Mouse (Mus musculus) limb, embryonic 12.5 days (tissue): ENCODE measurements around the gene Dgkz. TPM values are rescaled to one million over a fixed set of nuclear protein-coding genes. Genes with fewer than 3 reads are reported as not detected.
A peak's percentile ranks its signal among the peaks of the same experiment; 100 is the strongest.

Experiments
- ATAC-seq: fragments of 200-750 bp; cut with Nextera tagmentation; 2 replicates; pipeline ENCODE4 v1.8.0; 2017; ENCODE audit warnings: low read depth, moderate TSS enrichment; ENCODE audit not compliant: insufficient number of reproducible peaks, insufficient read depth, low FRiP score, low TSS enrichment
- H3K27ac ChIP-seq: fragments of 300-500 bp; sonication (generic); 2 replicates; pipeline ENCODE4 v1.5.1; 2016; ENCODE audit warnings: mild to moderate bottlenecking, moderate library complexity
- H3K27me3 ChIP-seq: fragments of 300-500 bp; sonication (generic); 2 replicates; pipeline ENCODE4 v1.6.1; 2016; ENCODE audit warnings: mild to moderate bottlenecking, moderate library complexity
- H3K36me3 ChIP-seq: fragments of 300-500 bp; sonication (generic); 2 replicates; pipeline ENCODE4 v1.6.1; 2016; ENCODE audit warnings: mild to moderate bottlenecking, moderate library complexity
- H3K4me1 ChIP-seq: fragments of 300-500 bp; sonication (generic); replicated peaks from 2 replicates; pipeline ENCODE4 v1.6.1; 2016
- H3K4me2 ChIP-seq: fragments of 300-500 bp; sonication (generic); 2 replicates; pipeline ENCODE4 v1.6.1; 2016; ENCODE audit warnings: mild to moderate bottlenecking, moderate library complexity
- H3K4me3 ChIP-seq: fragments of 300-500 bp; sonication (generic); replicated peaks from 2 replicates; pipeline ENCODE4 v1.5.1; 2016; ENCODE audit warnings: mild to moderate bottlenecking
- H3K9ac ChIP-seq: fragments of 300-500 bp; sonication (generic); replicated peaks from 2 replicates; pipeline ENCODE4 v1.6.1; 2016; ENCODE audit warnings: mild to moderate bottlenecking, moderate library complexity
- H3K9me3 ChIP-seq: fragments of 300-500 bp; sonication (generic); 2 replicates; pipeline ENCODE4 v1.6.1; 2016; ENCODE audit warnings: mild to moderate bottlenecking, moderate library complexity
- WGBS: fragments of 180-500 bp; shearing (Covaris S2); methylation state at CpG from one replicate; pipeline ENCODE4 v1.1.7; 2016; 5-methylcytosine and 5-hydroxymethylcytosine counted together
- polyA plus RNA-seq: library from polyadenylated mRNA; unstranded; fragments of >200 nt; fragmentation: Nextera tagmentation; extraction: Ambion mirVana; gene quantifications from 2 replicates; pipeline ENCODE4 v1.2.1, GENCODE M21; 2016

The Dgkz gene
- polyA plus RNA-seq, result 33.7 and 39.9 TPM in 2 replicates

DNA sequence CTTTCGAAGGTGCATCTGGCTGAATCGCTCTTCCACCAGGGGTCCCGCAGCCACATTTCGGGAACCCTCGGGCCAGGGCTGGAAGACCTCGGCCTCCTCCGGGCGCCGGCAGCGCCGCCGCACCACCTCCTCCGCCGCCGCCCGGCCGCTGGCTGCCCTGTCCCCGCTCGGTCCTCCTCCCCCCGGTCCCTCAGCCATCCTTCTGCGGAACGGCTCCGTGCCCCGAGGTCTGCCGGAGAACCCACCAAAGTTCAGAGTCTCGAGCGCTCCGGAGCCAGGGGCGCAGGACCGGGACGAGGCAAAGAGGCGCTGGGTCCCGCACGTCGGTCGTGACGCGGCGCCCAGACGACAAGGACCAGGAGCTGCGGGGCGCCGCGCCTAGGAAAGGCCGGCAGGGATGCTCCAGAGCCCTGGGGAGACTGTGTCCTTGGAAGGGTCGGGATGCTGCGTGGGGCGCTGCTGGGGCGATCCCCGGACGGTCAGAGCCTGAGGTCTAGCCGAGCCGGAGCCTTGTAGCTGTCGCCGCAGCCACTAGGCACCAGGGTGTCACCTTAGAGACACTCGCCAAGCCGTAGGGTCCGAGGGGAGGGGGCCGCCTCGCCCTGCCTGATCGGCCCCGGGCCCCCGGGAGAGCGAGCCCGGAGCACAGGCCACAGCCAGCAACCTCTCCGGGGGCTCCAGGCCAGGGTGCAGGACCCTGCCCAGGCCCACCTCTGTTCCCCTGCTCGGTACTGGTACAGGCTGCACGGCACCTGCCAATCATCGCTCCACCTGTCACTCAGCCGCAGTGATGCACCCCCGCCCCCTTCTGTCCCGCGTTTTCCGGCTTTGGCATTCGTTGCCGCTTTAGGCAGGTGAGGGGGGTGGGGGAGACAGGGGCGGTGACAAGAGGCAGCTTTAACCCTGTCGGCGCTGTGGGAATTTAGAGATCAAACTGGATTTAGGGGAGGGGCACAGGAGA, at the start of gene Dgkz:
TSS of gene Dgkz (minus strand) at position 284 of the 961 bp plus-strand sequence.
- WGBS, result 1% methylated on average over 79 of the region's 79 CpGs

DNA sequence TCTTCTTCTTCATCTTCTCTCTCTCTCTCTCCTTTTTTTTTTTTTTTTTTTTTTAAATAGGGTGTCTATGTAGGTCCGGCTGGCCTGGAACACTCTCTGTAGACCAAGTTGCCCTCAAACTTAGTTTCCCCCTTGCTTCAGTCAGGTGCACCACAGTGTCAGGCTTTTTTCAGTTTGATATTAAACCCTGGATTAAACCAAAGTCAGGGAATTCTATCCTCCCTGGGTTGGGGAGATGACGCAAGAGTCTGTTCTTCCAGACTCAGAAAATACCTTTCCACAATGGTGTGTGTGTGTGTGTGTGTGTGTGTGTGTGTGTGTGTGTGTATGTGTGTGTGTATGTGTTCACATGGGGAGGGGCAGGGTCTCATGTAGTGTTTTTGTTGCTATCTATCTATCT, 49.5 kb upstream of the Dgkz start:
- 86% methylated on average over 2 of the region's 2 CpGs for WGBS
- no peak overlapping the region for H3K4me2 ChIP-seq
- H3K4me1 ChIP-seq, result peaks cover 15% of the 10 kb centered on the region
- no peak overlapping the region for H3K4me3 ChIP-seq
- peaks cover 60% of the 10 kb centered on the region for H3K27me3 ChIP-seq
- no peaks in the 10 kb centered on the region for H3K9me3 ChIP-seq
- H3K27ac ChIP-seq, result no peak overlapping the region
- H3K9ac ChIP-seq, result no peak overlapping the region
- ATAC-seq, result no peak
- H3K36me3 ChIP-seq, result no peaks in the 10 kb centered on the region

More for the DNA sequence above, at the start of gene Dgkz:
- Histone ChIP-seq H3K27ac (no peak within 1 kb of the TSS), H3K9ac (peak within 1 kb of the TSS; percentile 53), H3K27me3 (peaks cover 79% of the 10 kb centered on the region), H3K36me3 (no peaks in the 10 kb centered on the region), H3K4me1 (peaks cover 45% of the 10 kb centered on the region), H3K4me3 (peak within 1 kb of the TSS; percentile 43), H3K4me2 (peak within 1 kb of the TSS; percentile 68), H3K9me3 (no peaks in the 10 kb centered on the region)
- no peak for ATAC-seq

DNA sequence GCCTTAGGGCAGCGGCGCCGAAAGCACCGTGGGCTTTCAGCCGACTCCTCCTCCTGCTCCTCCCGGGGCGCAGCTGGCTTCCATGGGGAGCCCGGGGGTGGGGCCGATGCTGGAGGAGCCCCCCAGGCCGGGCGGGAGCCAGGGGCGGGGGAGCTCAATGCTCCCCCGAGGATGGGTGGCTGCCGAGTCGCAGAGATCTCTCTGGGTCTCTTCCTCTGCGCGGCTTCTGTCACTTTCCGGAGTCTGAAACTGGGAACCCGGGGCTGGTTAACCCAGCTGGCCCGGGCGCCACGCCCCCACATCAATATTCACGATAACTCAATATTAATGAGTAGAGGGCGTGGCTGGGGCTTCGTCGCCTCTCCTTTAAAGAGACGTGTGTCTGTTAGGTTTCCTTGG, 48.6 kb upstream of the Dgkz start, which contains the start of gene Creb3l1:
TSS of gene Creb3l1 (minus strand) at position 229 of the 399 bp plus-strand sequence.
- peak; percentile 40; the same call in 1 of the 2 replicates for ATAC-seq
- under 1% methylated on average over 27 of the region's 27 CpGs for WGBS
- Histone ChIP-seq H3K4me2 (peak within 1 kb of the TSS; percentile 95), H3K36me3 (no peaks in the 10 kb centered on the region), H3K4me1 (peaks cover 24% of the 10 kb centered on the region), H3K27me3 (peaks cover 63% of the 10 kb centered on the region), H3K4me3 (peak within 1 kb of the TSS; percentile 60), H3K27ac (no peak within 1 kb of the TSS), H3K9ac (peak within 1 kb of the TSS; percentile 70), H3K9me3 (no peaks in the 10 kb centered on the region)

DNA sequence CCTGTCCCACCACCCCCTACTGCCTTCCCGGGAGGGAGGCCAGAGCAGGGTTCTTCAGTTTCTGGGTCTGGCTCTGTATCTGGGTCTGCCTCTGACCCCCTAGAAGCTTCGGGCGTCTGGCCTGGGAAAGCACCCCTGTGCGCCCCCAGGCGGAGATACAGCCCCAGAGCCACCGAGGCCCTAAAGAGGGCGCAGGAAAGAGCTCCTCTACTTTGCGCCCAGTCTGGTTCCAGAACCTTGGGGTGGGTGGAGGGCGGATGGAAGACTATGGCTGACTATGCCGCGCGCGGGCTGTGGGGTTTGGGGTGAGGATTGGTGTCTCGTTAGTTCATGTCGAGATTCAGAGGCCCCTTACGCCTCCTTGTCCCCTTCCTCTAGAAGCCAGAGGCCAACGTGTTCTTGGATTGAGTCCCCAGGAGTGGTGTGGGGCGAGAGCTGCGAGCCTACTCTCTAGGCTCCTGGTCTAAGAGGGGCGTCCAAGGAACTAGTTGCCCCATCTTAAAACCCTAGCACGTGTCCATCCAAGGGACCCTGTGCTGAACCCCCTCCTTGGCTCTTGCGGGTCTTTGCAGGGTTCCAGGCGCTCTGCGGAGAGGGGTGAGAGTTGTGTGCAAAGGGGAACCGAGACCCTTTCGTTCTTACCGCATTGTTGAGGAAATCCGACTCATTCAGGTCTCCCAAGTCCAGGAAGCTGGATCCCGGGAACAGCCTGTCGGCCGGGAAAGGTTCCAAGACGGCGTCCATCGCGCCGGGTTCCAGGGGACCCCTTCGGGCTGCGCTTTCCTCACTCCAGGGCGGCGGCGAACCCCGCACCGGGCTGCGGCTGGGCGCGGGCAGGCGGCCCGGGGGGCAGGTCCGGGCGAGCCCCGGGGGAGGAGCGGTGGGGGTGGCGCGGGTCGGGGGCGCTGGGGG, 48.0 kb upstream of the Dgkz start:
- Histone ChIP-seq H3K9ac (peak overlapping the region; percentile 70), H3K36me3 (no peaks in the 10 kb centered on the region), H3K4me3 (peak overlapping the region; percentile 60), H3K4me2 (peak overlapping the region; percentile 95), H3K27ac (no peak overlapping the region), H3K27me3 (peaks cover 63% of the 10 kb centered on the region), H3K4me1 (peaks cover 29% of the 10 kb centered on the region), H3K9me3 (no peaks in the 10 kb centered on the region)
- WGBS, result 4% methylated on average over 55 of the region's 56 CpGs
- ATAC-seq, result peak; percentile 35; the same call in 1 of the 2 replicates

DNA sequence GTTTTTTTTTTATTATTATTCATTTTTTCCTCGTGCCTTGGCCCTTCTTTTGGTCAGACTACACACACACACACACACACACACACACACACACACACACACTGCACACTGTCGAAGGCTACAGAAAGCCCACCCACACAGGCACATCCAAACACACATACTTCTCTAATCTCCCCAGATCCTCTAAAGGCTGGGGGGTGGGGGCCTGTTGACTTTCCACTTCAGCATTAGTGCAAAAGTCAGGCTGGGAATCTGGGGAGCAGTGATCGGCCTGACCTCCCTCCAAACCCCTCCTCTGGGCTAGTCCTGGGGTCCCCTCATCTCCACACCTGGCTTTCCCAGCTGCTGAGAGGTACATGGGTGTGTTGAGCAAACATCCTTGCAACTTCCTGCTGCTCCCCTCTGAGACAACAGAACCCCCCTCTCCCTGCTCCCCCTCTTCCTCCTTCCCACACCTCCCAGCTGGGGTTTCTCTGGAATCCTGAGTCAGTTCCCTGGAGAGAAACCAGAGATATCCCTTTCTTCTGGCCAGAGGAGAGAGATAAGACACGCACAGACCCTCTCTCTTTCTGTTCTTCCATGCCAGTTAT, 45.1 kb upstream of the Dgkz start:
- no peak for ATAC-seq
- no peak overlapping the region for H3K9ac ChIP-seq
- no peak overlapping the region for H3K4me3 ChIP-seq
- H3K4me2 ChIP-seq, result no peak overlapping the region
- peaks cover 56% of the 10 kb centered on the region for H3K27me3 ChIP-seq
- 61% methylated on average over 4 of the region's 4 CpGs for WGBS
- no peaks in the 10 kb centered on the region for H3K9me3 ChIP-seq
- no peaks in the 10 kb centered on the region for H3K36me3 ChIP-seq
- H3K4me1 ChIP-seq, result peaks cover 29% of the 10 kb centered on the region
- 0 out of 2 replicates have a peak overlapping the region, but pooled peaks have one; percentile 13 for H3K27ac ChIP-seq

DNA sequence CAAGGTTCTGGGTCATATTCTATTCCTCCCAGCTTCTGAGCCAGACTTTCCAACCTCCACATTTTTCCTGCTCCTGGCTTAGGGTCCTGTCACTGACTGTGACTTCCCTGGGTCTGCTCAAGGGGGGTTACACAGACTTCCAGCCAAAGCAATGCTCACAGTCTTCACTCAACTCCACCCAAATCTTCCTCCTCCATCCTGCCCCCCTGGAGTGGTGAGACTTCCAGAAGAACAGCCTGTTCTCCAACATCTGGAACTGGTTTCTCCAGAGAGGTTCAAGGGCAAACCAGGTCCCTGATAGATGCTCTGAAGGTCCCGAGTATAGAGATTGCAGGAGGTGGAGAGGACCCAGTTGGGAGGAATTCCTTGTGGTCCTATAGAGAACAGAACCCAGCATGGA, 41.8 kb upstream of the Dgkz start:
- no peak for ATAC-seq
- Histone ChIP-seq H3K4me2 (no peak overlapping the region), H3K27me3 (peaks cover 26% of the 10 kb centered on the region), H3K4me3 (no peak overlapping the region), H3K27ac (no peak overlapping the region), H3K36me3 (no peaks in the 10 kb centered on the region), H3K9me3 (no peaks in the 10 kb centered on the region), H3K4me1 (peaks cover 35% of the 10 kb centered on the region), H3K9ac (no peak overlapping the region)
- WGBS, result 50% methylated on average over 1 of the region's 1 CpGs

DNA sequence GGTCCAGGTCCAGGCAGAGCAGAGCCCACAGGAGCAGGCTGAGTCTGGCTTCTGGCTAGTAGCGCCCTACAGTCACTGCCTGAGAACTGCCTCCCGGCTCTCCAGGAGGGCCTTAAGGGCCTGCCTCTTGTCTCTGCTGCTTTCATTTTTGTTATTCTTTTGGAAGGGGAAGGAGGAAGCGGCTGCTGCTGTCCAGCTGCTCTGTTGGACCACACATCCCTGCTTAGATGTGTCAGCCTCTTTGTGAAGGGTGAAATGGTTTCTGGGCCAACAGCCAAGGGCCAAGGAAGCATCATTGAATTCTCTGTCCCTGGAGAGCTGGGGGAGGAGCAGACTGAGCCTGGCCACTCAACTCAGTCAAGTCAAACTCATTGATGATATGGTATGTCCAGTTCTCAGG, 41.3 kb upstream of the Dgkz start:
- peaks cover 39% of the 10 kb centered on the region for H3K4me1 ChIP-seq
- no peak overlapping the region for H3K4me3 ChIP-seq
- H3K36me3 ChIP-seq, result no peaks in the 10 kb centered on the region
- 54% methylated on average over 3 of the region's 3 CpGs for WGBS
- H3K9ac ChIP-seq, result no peak overlapping the region
- H3K27ac ChIP-seq, result no peak overlapping the region
- no peak overlapping the region for H3K4me2 ChIP-seq
- no peak for ATAC-seq
- H3K9me3 ChIP-seq, result no peaks in the 10 kb centered on the region
- H3K27me3 ChIP-seq, result peaks cover 21% of the 10 kb centered on the region

DNA sequence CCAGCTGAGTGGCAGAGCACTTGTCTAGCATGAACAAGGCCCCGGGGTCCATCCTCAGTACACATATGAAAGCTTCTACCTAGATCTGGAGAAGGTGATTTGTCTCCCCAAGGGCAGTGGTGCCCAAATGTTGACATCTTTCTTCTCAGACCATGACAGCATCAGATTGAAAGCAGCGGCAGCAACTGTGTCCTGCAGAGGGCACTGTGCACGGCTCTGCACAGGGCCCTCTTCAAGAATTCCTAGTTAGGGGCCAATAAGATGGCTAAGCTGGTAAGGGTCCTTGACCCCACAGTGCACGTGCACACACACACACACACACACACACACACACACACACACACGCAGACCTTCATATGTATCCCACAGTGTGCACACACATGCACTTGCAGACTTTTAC, 39.2 kb upstream of the Dgkz start:
- Histone ChIP-seq H3K4me3 (no peak overlapping the region), H3K27ac (no peak overlapping the region), H3K36me3 (no peaks in the 10 kb centered on the region), H3K9me3 (no peaks in the 10 kb centered on the region), H3K9ac (no peak overlapping the region), H3K4me1 (peaks cover 28% of the 10 kb centered on the region), H3K4me2 (no peak overlapping the region), H3K27me3 (0 out of 2 replicates have a peak, but pooled peaks cover 14% of the 10 kb centered on the region)
- WGBS, result 88% methylated on average over 5 of the region's 5 CpGs
- ATAC-seq, result no peak

DNA sequence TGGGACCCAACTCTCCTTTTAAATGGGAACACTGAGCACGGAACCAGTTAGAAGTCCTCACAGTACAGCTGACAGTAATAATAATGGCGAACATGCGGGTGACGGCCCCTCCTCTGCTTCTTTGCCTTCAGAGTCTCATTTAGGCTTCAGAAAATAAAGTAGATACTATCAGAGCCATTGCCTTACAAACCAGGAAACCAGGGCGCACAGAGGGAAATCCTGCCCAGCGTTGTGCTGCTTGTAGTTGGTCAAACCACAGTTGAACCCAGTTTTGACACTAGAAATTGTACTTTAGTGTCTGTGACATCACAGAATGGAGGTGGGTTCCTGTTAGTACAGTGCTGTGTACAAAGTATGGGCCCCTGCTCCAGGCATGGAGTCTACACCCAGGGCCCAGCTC, 38.6 kb upstream of the Dgkz start:
- ATAC-seq, result no peak
- 88% methylated on average over 6 of the region's 6 CpGs for WGBS
- no peak overlapping the region for H3K27ac ChIP-seq

DNA sequence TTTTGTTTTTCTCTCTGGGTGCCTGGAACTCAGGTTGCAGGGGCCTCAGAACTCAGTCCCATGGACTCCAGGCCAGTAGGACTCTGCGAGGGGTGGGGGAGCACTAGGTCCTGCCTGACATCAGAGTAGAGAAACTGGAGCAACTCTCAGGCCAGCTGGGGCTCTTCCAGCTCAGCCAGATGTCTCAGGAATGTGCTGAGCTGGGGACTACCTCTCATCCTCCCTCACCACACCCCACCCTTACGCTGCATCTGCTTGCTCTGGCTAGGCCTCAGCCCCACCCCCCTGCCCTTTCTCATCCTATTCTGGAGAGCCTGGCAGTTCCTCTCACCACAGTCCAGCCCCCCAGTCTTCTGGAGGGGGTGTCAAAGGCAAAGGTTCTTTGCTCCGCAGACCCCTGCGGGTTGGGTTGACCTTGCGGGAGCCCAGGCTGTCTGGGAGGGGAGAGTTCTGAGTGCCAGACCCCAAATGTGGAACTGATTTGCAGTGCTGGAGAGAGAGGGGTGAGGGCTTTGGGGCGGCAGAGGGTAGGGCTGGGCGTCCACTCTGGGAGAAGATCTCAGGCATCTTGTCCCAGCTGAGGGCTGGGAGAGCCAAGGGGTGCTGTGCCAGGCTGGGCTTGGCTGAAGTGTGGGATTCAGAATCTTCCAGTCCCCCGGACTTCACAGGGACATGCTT, 37.2 kb upstream of the Dgkz start:
- Histone ChIP-seq H3K4me2 (peak overlapping the region; percentile 34), H3K4me1 (peaks cover 22% of the 10 kb centered on the region), H3K4me3 (no peak overlapping the region), H3K9ac (no peak overlapping the region), H3K27ac (peak overlapping the region; percentile 83), H3K9me3 (no peaks in the 10 kb centered on the region), H3K36me3 (no peaks in the 10 kb centered on the region), H3K27me3 (peaks cover 11% of the 10 kb centered on the region)
- WGBS, result 22% methylated on average over 8 of the region's 8 CpGs
- peak; percentile 33; the same call in 1 of the 2 replicates for ATAC-seq

More for the DNA sequence above, 38.6 kb upstream of the Dgkz start:
- H3K4me2 ChIP-seq, result no peak overlapping the region
- H3K9ac ChIP-seq, result no peak overlapping the region
- H3K9me3 ChIP-seq, result no peaks in the 10 kb centered on the region
- no peak overlapping the region for H3K4me3 ChIP-seq
- H3K27me3 ChIP-seq, result peaks cover 14% of the 10 kb centered on the region
- H3K4me1 ChIP-seq, result peaks cover 21% of the 10 kb centered on the region
- H3K36me3 ChIP-seq, result no peaks in the 10 kb centered on the region
